Mouse (Mus musculus) intestine, postnatal 0 days (tissue): Measurements from ENCODE around the gene Olfr625-ps1. TPM values are rescaled to one million over a fixed set of nuclear protein-coding genes. Genes with fewer than 3 reads are reported as not detected.
"Not testable (repeated sequence)": the region's sequence is repeated elsewhere in the genome, so short reads cannot be mapped to it uniquely, and the experiment has no call there.

Source experiments
- ATAC-seq: fragments of 200-750 bp; cut with Nextera tagmentation; 2 replicates; pipeline ENCODE4 v1.8.0; 2017; ENCODE audit warnings: mild to moderate bottlenecking, moderate TSS enrichment, moderate library complexity
- H3K27ac ChIP-seq: fragments of 300-500 bp; sonication (generic); 2 replicates; pipeline ENCODE4 v1.5.1; 2014; ENCODE audit warnings: mild to moderate bottlenecking, low read depth, low read length, moderate library complexity
- H3K27me3 ChIP-seq: fragments of 300-500 bp; sonication (generic); replicated peaks from 2 replicates; pipeline ENCODE4 v1.6.1; 2014; ENCODE audit warnings: low read length, mixed read lengths; ENCODE audit not compliant: control insufficient read depth, insufficient read depth
- H3K36me3 ChIP-seq: fragments of 300-500 bp; sonication (generic); 2 replicates; pipeline ENCODE4 v1.6.1; 2014; ENCODE audit warnings: mild to moderate bottlenecking, moderate library complexity; ENCODE audit not compliant: control insufficient read depth, insufficient read depth
- H3K4me1 ChIP-seq: fragments of 300-500 bp; sonication (generic); replicated peaks from 2 replicates; pipeline ENCODE4 v1.6.1; 2014; ENCODE audit warnings: antibody characterized with exemption, low read length, mixed read lengths; ENCODE audit not compliant: control insufficient read depth, insufficient read depth
- H3K4me2 ChIP-seq: fragments of 300-500 bp; sonication (generic); replicated peaks from 2 replicates; pipeline ENCODE4 v1.6.1; 2014; ENCODE audit warnings: low read depth, mild to moderate bottlenecking, moderate library complexity
- H3K4me3 ChIP-seq: fragments of 300-500 bp; sonication (generic); 2 replicates; pipeline ENCODE4 v1.5.1; 2014; ENCODE audit warnings: low read depth, low read length
- H3K9ac ChIP-seq: fragments of 300-500 bp; sonication (generic); 2 replicates; pipeline ENCODE4 v1.6.1; 2014; ENCODE audit warnings: mild to moderate bottlenecking, low read depth, low read length
- H3K9me3 ChIP-seq: fragments of 300-500 bp; sonication (generic); 2 replicates; pipeline ENCODE4 v1.6.1; 2016; ENCODE audit warnings: mixed run types; ENCODE audit not compliant: control insufficient read depth
- CTCF ChIP-seq: sonication (generic); IDR thresholded peaks from 2 replicates; pipeline ENCODE4 v1.5.1; 2016; ENCODE audit warnings: low read depth, mild to moderate bottlenecking, control low read depth, antibody characterized with exemption, moderate library complexity
- WGBS: fragments of 180-500 bp; shearing (Covaris S2); extraction: QIAGEN DNeasy Blood & Tissue Kit; methylation state at CpG from one replicate; pipeline ENCODE4 v1.1.7; 2014; 5-methylcytosine and 5-hydroxymethylcytosine counted together
- polyA plus RNA-seq: library from polyadenylated mRNA; unstranded; fragments of >200 nt; fragmentation: Nextera tagmentation; extraction: Ambion mirVana; gene quantifications from 2 replicates; pipeline ENCODE4 v1.2.1, GENCODE M21; 2015

The Olfr625-ps1 gene
- polyA plus RNA-seq, 1 experiment from 2014 or later, result not detected

- Histone ChIP-seq H3K4me3 (no peak overlapping the region), H3K9me3 (no peaks in the 10 kb centered on the region), H3K27ac (no peak overlapping the region), H3K36me3 (no peaks in the 10 kb centered on the region), H3K27me3 (no peaks in the 10 kb centered on the region), H3K4me1 (no peaks in the 10 kb centered on the region), H3K4me2 (no peak overlapping the region), H3K9ac (no peak overlapping the region)
- no peak for ATAC-seq
- peak; percentile 52 for TF ChIP-seq CTCF
- WGBS, result 30% methylated on average over 2 of the region's 2 CpGs
Observed at GRCm38 (mm10) chr7:103712024-103712423, 29.5 kb downstream of the Olfr625-ps1 start.

- no peak for TF ChIP-seq CTCF
- no peaks in the 10 kb centered on the region for H3K36me3 ChIP-seq
- no peak for ATAC-seq
- no peaks in the 10 kb centered on the region for H3K27me3 ChIP-seq
- no peak within 1 kb of the TSS for H3K9ac ChIP-seq
- no peaks in the 10 kb centered on the region for H3K9me3 ChIP-seq
- no peak within 1 kb of the TSS for H3K27ac ChIP-seq
- H3K4me2 ChIP-seq, result no peak within 1 kb of the TSS
- H3K4me3 ChIP-seq, result no peak within 1 kb of the TSS
- H3K4me1 ChIP-seq, result no peaks in the 10 kb centered on the region
Observed at GRCm38 (mm10) chr7:103714371-103714770, 31.9 kb downstream of the Olfr625-ps1 start, which contains the start of gene Olfr243. Olfr243 (plus strand) TSS chr7:103714671.

GRCm38 (mm10) chr7:103716398-103716797, 33.9 kb downstream of the Olfr625-ps1 start:
- 95% methylated on average over 1 of the region's 1 CpGs for WGBS
- not testable (repeated sequence) for H3K27ac ChIP-seq, H3K9me3 ChIP-seq, ATAC-seq, H3K4me1 ChIP-seq, H3K27me3 ChIP-seq, H3K36me3 ChIP-seq, H3K4me3 ChIP-seq, H3K4me2 ChIP-seq, H3K9ac ChIP-seq
- TF ChIP-seq CTCF, result peak; percentile 44

GRCm38 (mm10) chr7:103730074-103730473, 47.6 kb downstream of the Olfr625-ps1 start, which contains the start of gene Olfr628:
Olfr628 (plus strand) TSS chr7:103730374.
- Histone ChIP-seq H3K4me3 (no peak within 1 kb of the TSS), H3K27ac (no peak within 1 kb of the TSS), H3K4me2 (no peak within 1 kb of the TSS), H3K27me3 (no peaks in the 10 kb centered on the region), H3K4me1 (no peaks in the 10 kb centered on the region), H3K36me3 (no peaks in the 10 kb centered on the region), H3K9ac (no peak within 1 kb of the TSS), H3K9me3 (no peaks in the 10 kb centered on the region)
- TF ChIP-seq CTCF, result no peak
- ATAC-seq, result no peak
- 91% methylated on average over 1 of the region's 1 CpGs for whole genome bisulfite sequencing

Other genes with a start within 250 kb of the Olfr625-ps1 start
- not detected in 2 replicates for gene Olfr605, start 237.3 kb upstream of the Olfr625-ps1 start, polyA plus RNA-seq
- gene Olfr606, start 233.7 kb upstream of the Olfr625-ps1 start, polyA plus RNA-seq, result not detected in 2 replicates
- gene Olfr607, start 218.6 kb upstream of the Olfr625-ps1 start, polyA plus RNA-seq, result not detected in 2 replicates
- gene Olfr608, start 212.8 kb upstream of the Olfr625-ps1 start, polyA plus RNA-seq, result not detected in 2 replicates
- gene Olfr609, start 184.7 kb upstream of the Olfr625-ps1 start, polyA plus RNA-seq, result not detected in 2 replicates
- gene Olfr610, start 170.6 kb upstream of the Olfr625-ps1 start, polyA plus RNA-seq, result not detected in 2 replicates
- not detected in 2 replicates for gene Olfr611, start 161.9 kb upstream of the Olfr625-ps1 start, polyA plus RNA-seq
- not detected in 2 replicates for gene Olfr612, start 140.0 kb upstream of the Olfr625-ps1 start, polyA plus RNA-seq
- not detected in 2 replicates for gene Olfr613, start 134.6 kb upstream of the Olfr625-ps1 start, polyA plus RNA-seq
- gene Olfr615, start 126.6 kb upstream of the Olfr625-ps1 start, polyA plus RNA-seq, result not detected in 2 replicates
- not detected in 2 replicates for gene Olfr616, start 113.6 kb upstream of the Olfr625-ps1 start, polyA plus RNA-seq
- not detected in 2 replicates for gene Olfr617, start 109.7 kb upstream of the Olfr625-ps1 start, polyA plus RNA-seq
- gene Olfr618, start 92.6 kb upstream of the Olfr625-ps1 start, polyA plus RNA-seq, result not detected in 2 replicates
- not detected in 2 replicates for gene Olfr619, start 82.1 kb upstream of the Olfr625-ps1 start, polyA plus RNA-seq
- not detected in 2 replicates for gene Olfr620, start 70.2 kb upstream of the Olfr625-ps1 start, polyA plus RNA-seq
- not detected in 2 replicates for gene Olfr622, start 40.0 kb upstream of the Olfr625-ps1 start, polyA plus RNA-seq
- gene Olfr623, start 19.0 kb upstream of the Olfr625-ps1 start, polyA plus RNA-seq, result not detected in 2 replicates
- 0.09 TPM in 2 replicates for gene Olfr624, start 11.5 kb upstream of the Olfr625-ps1 start, polyA plus RNA-seq
- not detected in 2 replicates for gene Olfr243, start 32.0 kb downstream of the Olfr625-ps1 start, polyA plus RNA-seq
- not detected in 2 replicates for gene Olfr628, start 47.7 kb downstream of the Olfr625-ps1 start, polyA plus RNA-seq
- gene Olfr629, start 62.2 kb downstream of the Olfr625-ps1 start, polyA plus RNA-seq, result not detected in 2 replicates
- gene Olfr630, start 74.6 kb downstream of the Olfr625-ps1 start, polyA plus RNA-seq, result not detected in 2 replicates
- gene Olfr69, start 88.9 kb downstream of the Olfr625-ps1 start, polyA plus RNA-seq, result not detected in 2 replicates
- gene Olfr68, start 97.0 kb downstream of the Olfr625-ps1 start, polyA plus RNA-seq, result not detected in 2 replicates
- not detected in 2 replicates for gene Olfr67, start 109.1 kb downstream of the Olfr625-ps1 start, polyA plus RNA-seq
- gene Hbb-bt, start 131.3 kb downstream of the Olfr625-ps1 start, polyA plus RNA-seq, result 164 and 228 TPM in 2 replicates
- gene Hbb-bs, start 145.4 kb downstream of the Olfr625-ps1 start, polyA plus RNA-seq, result 726 and 1,073 TPM in 2 replicates
- not detected in 2 replicates for gene Hbb-bh2, start 157.8 kb downstream of the Olfr625-ps1 start, polyA plus RNA-seq
- gene Hbb-bh1, start 160.4 kb downstream of the Olfr625-ps1 start, polyA plus RNA-seq, result not detected in 2 replicates
- gene Hbb-y, start 170.5 kb downstream of the Olfr625-ps1 start, polyA plus RNA-seq, result 0.52 TPM in 1 of 2 replicates, not detected in the other
- not detected in 2 replicates for gene Olfr66, start 203.5 kb downstream of the Olfr625-ps1 start, polyA plus RNA-seq
- not detected in 2 replicates for gene Olfr64, start 211.8 kb downstream of the Olfr625-ps1 start, polyA plus RNA-seq
- not detected in 2 replicates for gene Olfr65, start 220.8 kb downstream of the Olfr625-ps1 start, polyA plus RNA-seq
- not detected in 2 replicates for gene Olfr631, start 246.1 kb downstream of the Olfr625-ps1 start, polyA plus RNA-seq